Mouse (Mus musculus): ENCODE measurements at regions not wholly inside any gene's neighbourhood (a gene's known extent, or its start where the extent isn't known, plus 50 kb on each side); places are given as distances from the start of the nearest gene placed in this dataset.

GRCm38 (mm10) chr12:28309226-28309625 lies 243.0 kb downstream of the Dcdc2c start:
- Histone ChIP-seq H3K9ac (no peak overlapping the region), H3K9me3 (no peaks in the 10 kb centered on the region), H3K4me3 (replicated peaks) (no peak overlapping the region), H3K4me2 (replicated peaks) (no peak overlapping the region), H3K36me3 (no peaks in the 10 kb centered on the region), H3K27ac (no peak overlapping the region), H3K4me1 (replicated peaks) (no peaks in the 10 kb centered on the region), H3K27me3 (replicated peaks) (no peaks in the 10 kb centered on the region)
- ATAC-seq = no peak
- 84% methylated on average over 5 of the region's 5 CpGs for WGBS

- Histone ChIP-seq H3K36me3 (no peaks in the 10 kb centered on the region), H3K9me3 (no peaks in the 10 kb centered on the region), H3K4me1 (replicated peaks) (no peaks in the 10 kb centered on the region), H3K4me2 (replicated peaks) (no peak overlapping the region), H3K4me3 (replicated peaks) (no peak overlapping the region), H3K27me3 (replicated peaks) (no peaks in the 10 kb centered on the region), H3K27ac (no peak overlapping the region), H3K9ac (no peak overlapping the region)
- ATAC-seq = no peak
- WGBS = 54% methylated on average over 2 of the region's 2 CpGs
These were observed 250.1 kb downstream of the Dcdc2c start for GRCm38 (mm10) chr12:28302038-28302581.

- H3K27me3 ChIP-seq (replicated peaks) = no peaks in the 10 kb centered on the region
- no peak overlapping the region for H3K4me2 ChIP-seq (replicated peaks)
- H3K36me3 ChIP-seq = no peaks in the 10 kb centered on the region
- no peak for ATAC-seq
- WGBS = 82% methylated on average over 5 of the region's 5 CpGs
- no peaks in the 10 kb centered on the region for H3K9me3 ChIP-seq
- no peak overlapping the region for H3K27ac ChIP-seq
- H3K4me3 ChIP-seq (replicated peaks) = no peak overlapping the region
- H3K4me1 ChIP-seq (replicated peaks) = no peaks in the 10 kb centered on the region
- H3K9ac ChIP-seq = no peak overlapping the region
These were observed 263.8 kb downstream of the Dcdc2c start for GRCm38 (mm10) chr12:28288376-28288896.

- Histone ChIP-seq H3K27me3 (replicated peaks) (no peaks in the 10 kb centered on the region), H3K36me3 (no peaks in the 10 kb centered on the region), H3K27ac (no peak overlapping the region), H3K4me2 (replicated peaks) (no peak overlapping the region), H3K4me3 (replicated peaks) (no peak overlapping the region), H3K9ac (no peak overlapping the region), H3K9me3 (no peaks in the 10 kb centered on the region), H3K4me1 (replicated peaks) (no peaks in the 10 kb centered on the region)
- ATAC-seq = no peak
- 74% methylated on average over 3 of the region's 3 CpGs for WGBS
These were observed 296.7 kb downstream of the Dcdc2c start for GRCm38 (mm10) chr12:28255524-28255923.

- Histone ChIP-seq H3K27ac (no peak overlapping the region), H3K9ac (no peak overlapping the region), H3K4me3 (replicated peaks) (no peak overlapping the region), H3K4me1 (replicated peaks) (no peaks in the 10 kb centered on the region), H3K27me3 (replicated peaks) (no peaks in the 10 kb centered on the region), H3K4me2 (replicated peaks) (no peak overlapping the region), H3K9me3 (no peaks in the 10 kb centered on the region), H3K36me3 (no peaks in the 10 kb centered on the region)
- ATAC-seq = no peak
- 72% methylated on average over 1 of the region's 1 CpGs for WGBS
These were observed 301.7 kb downstream of the Dcdc2c start for GRCm38 (mm10) chr12:28250526-28250925.

- no peak overlapping the region for H3K4me2 ChIP-seq (replicated peaks)
- no peak overlapping the region for H3K9ac ChIP-seq
- H3K4me3 ChIP-seq (replicated peaks) = no peak overlapping the region
- no peaks in the 10 kb centered on the region for H3K4me1 ChIP-seq (replicated peaks)
- no peak overlapping the region for H3K27ac ChIP-seq
- H3K27me3 ChIP-seq (replicated peaks) = no peaks in the 10 kb centered on the region
- WGBS = 61% methylated on average over 3 of the region's 3 CpGs
- no peak for ATAC-seq
- H3K9me3 ChIP-seq = no peaks in the 10 kb centered on the region
- H3K36me3 ChIP-seq = no peaks in the 10 kb centered on the region
These were observed 303.4 kb downstream of the Dcdc2c start for GRCm38 (mm10) chr12:28248749-28249148.

- H3K36me3 ChIP-seq = no peaks in the 10 kb centered on the region
- H3K9me3 ChIP-seq = no peaks in the 10 kb centered on the region
- no peaks in the 10 kb centered on the region for H3K27me3 ChIP-seq (replicated peaks)
- ATAC-seq = no peak
- H3K4me2 ChIP-seq (replicated peaks) = no peak overlapping the region
- no peak overlapping the region for H3K27ac ChIP-seq
- WGBS = 96% methylated on average over 3 of the region's 3 CpGs
- no peak overlapping the region for H3K4me3 ChIP-seq (replicated peaks)
- H3K9ac ChIP-seq = no peak overlapping the region
- H3K4me1 ChIP-seq (replicated peaks) = no peaks in the 10 kb centered on the region
These were observed 303.9 kb downstream of the Dcdc2c start for GRCm38 (mm10) chr12:28248287-28248686.

- no peaks in the 10 kb centered on the region for H3K27me3 ChIP-seq (replicated peaks)
- ATAC-seq = no peak
- H3K9ac ChIP-seq = no peak overlapping the region
- no peak overlapping the region for H3K4me3 ChIP-seq (replicated peaks)
- H3K9me3 ChIP-seq = no peaks in the 10 kb centered on the region
- no peaks in the 10 kb centered on the region for H3K36me3 ChIP-seq
- H3K27ac ChIP-seq = no peak overlapping the region
- WGBS = 85% methylated on average over 5 of the region's 5 CpGs
- no peak overlapping the region for H3K4me2 ChIP-seq (replicated peaks)
- H3K4me1 ChIP-seq (replicated peaks) = no peaks in the 10 kb centered on the region
These were observed 314.2 kb downstream of the Dcdc2c start for GRCm38 (mm10) chr12:28238016-28238415.

GRCm38 (mm10) chr12:28237041-28237440 lies 315.2 kb downstream of the Dcdc2c start:
- no peak for ATAC-seq
- Histone ChIP-seq H3K4me3 (replicated peaks) (no peak overlapping the region), H3K27ac (no peak overlapping the region), H3K9me3 (no peaks in the 10 kb centered on the region), H3K9ac (no peak overlapping the region), H3K4me1 (replicated peaks) (no peaks in the 10 kb centered on the region), H3K27me3 (replicated peaks) (no peaks in the 10 kb centered on the region), H3K36me3 (no peaks in the 10 kb centered on the region), H3K4me2 (replicated peaks) (no peak overlapping the region)
- 66% methylated on average over 4 of the region's 4 CpGs for WGBS

GRCm38 (mm10) chr12:28202847-28203246 lies 349.4 kb downstream of the Dcdc2c start:
- Histone ChIP-seq H3K4me1 (replicated peaks) (no peaks in the 10 kb centered on the region), H3K9ac (no peak overlapping the region), H3K4me3 (replicated peaks) (no peak overlapping the region), H3K4me2 (replicated peaks) (no peak overlapping the region), H3K27ac (no peak overlapping the region), H3K27me3 (replicated peaks) (no peaks in the 10 kb centered on the region), H3K36me3 (no peaks in the 10 kb centered on the region), H3K9me3 (no peaks in the 10 kb centered on the region)
- WGBS = 92% methylated on average over 1 of the region's 1 CpGs
- no peak for ATAC-seq

- H3K4me3 ChIP-seq (replicated peaks) = no peak overlapping the region
- no peak for ATAC-seq
- H3K36me3 ChIP-seq = no peaks in the 10 kb centered on the region
- H3K4me2 ChIP-seq (replicated peaks) = no peak overlapping the region
- no peaks in the 10 kb centered on the region for H3K27me3 ChIP-seq (replicated peaks)
- H3K9me3 ChIP-seq = no peaks in the 10 kb centered on the region
- H3K27ac ChIP-seq = no peak overlapping the region
- H3K4me1 ChIP-seq (replicated peaks) = no peaks in the 10 kb centered on the region
- no peak overlapping the region for H3K9ac ChIP-seq
These were observed 365.5 kb downstream of the Dcdc2c start for GRCm38 (mm10) chr12:28186695-28187094.

GRCm38 (mm10) chr12:28181265-28181664 lies 370.9 kb downstream of the Dcdc2c start:
- no peaks in the 10 kb centered on the region for H3K9me3 ChIP-seq
- no peak overlapping the region for H3K9ac ChIP-seq
- no peak overlapping the region for H3K4me3 ChIP-seq (replicated peaks)
- no peak overlapping the region for H3K4me2 ChIP-seq (replicated peaks)
- ATAC-seq = no peak
- no peaks in the 10 kb centered on the region for H3K36me3 ChIP-seq
- no peaks in the 10 kb centered on the region for H3K27me3 ChIP-seq (replicated peaks)
- no peaks in the 10 kb centered on the region for H3K4me1 ChIP-seq (replicated peaks)
- H3K27ac ChIP-seq = no peak overlapping the region
- 62% methylated on average over 2 of the region's 2 CpGs for WGBS

- H3K4me3 ChIP-seq (replicated peaks) = no peak overlapping the region
- H3K9ac ChIP-seq = no peak overlapping the region
- H3K27ac ChIP-seq = no peak overlapping the region
- WGBS = 71% methylated on average over 3 of the region's 3 CpGs
- H3K36me3 ChIP-seq = no peaks in the 10 kb centered on the region
- no peak overlapping the region for H3K4me2 ChIP-seq (replicated peaks)
- no peak for ATAC-seq
- H3K9me3 ChIP-seq = no peaks in the 10 kb centered on the region
- H3K4me1 ChIP-seq (replicated peaks) = no peaks in the 10 kb centered on the region
- H3K27me3 ChIP-seq (replicated peaks) = no peaks in the 10 kb centered on the region
These were observed 376.2 kb downstream of the Dcdc2c start for GRCm38 (mm10) chr12:28176016-28176415.

Measured in intestine, embryonic 15.5 days (tissue).